Mouse (Mus musculus) c-Kit-negative CD71-positive TER-119-positive erythroid progenitor cells, embryonic 14.5 days (primary cell): ENCODE data around the gene Fam50b.

Source experiments
- DNase-seq: peaks from one replicate; pipeline ENCODE4 v3.0.0-alpha.2; 2013; ENCODE audit warnings: low read depth, low spot score

Gene Fam50b

DNA sequence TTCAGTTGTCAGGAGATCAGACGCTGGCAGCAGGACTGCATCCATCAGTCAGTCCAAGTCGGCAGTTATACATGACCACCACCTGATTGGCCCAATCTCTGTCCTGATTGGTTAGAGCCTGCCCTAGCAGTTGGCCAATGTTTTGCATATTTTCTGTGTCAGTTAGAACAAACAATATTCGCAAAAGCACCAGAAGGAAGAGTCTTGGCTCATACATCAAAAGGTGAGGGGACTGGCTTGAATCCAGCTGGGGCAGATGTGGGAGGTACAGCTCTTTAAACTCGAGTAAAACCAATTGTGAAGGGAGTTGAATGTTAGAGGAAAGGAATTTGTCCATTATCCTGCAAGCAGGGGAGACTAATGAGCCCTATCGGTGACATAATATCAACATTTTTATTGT lies at the start of gene Fam50b:
TSS of gene Fam50b (plus strand) at position 165 of the 400 bp plus-strand sequence.
- DNase-seq = no peak

DNA sequence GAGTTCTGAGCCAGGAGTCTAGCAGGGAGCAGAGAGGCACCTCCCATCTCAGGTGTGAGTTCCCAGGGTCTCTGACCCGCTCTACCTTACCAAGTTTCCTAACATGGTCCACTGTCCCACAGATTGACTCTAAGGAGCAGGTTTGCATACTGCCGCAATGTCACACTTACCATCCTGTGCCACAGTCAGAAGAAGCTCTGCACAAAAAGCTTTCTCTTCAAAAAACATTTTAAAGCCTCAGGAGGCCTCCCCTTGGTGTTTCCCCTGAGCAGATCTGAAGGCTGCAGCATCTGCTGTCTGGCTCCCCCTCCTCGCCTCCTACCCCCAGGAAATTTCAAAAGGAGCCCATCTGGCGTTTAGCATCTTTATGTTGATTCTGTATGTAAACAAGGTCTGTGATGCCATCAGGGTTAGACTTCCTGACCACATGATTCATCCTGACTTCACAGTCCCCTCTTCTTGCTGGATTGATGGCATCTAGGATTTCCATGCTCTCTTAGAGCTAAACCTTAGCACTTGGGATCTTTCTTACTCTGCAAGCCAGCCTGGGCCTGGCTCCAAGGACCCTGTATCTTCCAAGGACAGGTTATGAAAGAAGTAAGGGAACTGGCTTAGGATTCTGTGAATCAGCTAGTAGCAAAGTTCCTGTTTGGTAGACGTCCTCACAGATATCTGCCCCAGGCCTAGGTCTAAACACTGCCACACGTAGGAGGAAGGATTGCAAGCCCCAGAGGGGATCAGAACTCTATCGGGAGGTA lies 49.5 kb upstream of the Fam50b start:
- DNase-seq = no peak

DNA sequence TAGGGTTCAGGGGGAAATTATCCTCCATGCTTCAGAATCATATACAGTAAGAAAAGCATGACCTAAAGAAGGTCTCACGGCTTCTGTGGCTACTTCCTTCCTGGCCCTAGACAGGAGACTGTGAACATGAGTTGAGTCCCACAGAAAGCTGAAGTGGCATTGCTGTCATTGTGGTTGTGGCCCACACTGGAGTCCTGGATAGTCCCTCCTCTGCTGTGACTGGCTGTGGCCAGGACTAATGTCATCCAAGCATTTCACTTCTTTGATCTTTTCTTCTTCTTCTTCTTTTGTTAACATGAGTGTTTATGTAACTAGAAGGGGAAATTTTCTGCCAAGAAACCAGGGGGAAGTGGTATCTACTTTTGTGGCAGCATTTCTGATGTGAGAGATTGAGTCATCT lies 43.6 kb upstream of the Fam50b start:
- no peak for DNase-seq

DNA sequence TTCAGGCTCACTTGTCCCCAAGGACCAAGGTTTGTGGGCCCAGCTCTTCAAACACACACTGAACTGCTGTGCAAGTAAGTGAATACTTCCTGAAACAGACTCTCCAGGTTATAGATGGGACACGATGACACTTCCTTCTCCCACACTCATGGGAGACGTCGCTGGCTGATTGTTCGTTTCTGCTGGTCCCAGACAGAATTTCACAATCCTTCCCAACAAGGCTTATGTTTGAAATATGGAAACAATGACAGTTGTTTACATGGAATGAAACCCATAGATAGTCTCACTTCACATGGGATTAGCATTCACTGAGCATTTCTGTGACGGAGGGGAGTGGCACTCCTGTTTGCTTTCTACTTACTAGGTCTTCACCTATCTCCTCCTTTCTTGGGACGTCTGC lies 41.5 kb upstream of the Fam50b start:
- DNase-seq = no peak

DNA sequence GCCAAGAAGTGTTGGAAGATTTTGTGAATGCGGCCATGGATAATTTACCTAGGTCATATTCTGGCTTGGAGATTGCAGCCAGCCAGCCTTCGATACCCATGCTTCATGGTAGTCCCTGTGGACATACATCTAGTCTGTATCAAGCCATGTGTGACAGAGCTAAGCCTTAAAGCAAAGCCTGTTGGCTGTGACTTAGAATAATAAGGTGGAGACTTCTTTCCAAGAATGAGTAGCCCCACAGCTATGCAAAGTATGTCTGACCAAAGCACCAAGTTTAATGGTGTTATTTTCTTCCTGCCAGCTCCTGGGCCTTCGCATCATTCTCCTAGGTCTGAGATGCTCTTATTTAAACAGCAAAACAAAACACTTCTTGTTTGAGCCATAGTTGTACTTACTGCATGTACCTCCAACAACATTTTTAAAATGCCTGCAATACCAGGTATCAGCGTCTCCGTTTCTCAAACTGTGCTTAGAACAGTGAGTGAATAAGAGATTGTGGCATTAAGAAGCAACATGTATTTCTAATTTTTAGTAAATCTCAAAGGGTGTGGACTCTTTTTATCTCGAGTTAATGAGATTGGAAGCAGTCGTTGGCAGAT lies 37.8 kb upstream of the Fam50b start:
- DNase-seq = no peak

DNA sequence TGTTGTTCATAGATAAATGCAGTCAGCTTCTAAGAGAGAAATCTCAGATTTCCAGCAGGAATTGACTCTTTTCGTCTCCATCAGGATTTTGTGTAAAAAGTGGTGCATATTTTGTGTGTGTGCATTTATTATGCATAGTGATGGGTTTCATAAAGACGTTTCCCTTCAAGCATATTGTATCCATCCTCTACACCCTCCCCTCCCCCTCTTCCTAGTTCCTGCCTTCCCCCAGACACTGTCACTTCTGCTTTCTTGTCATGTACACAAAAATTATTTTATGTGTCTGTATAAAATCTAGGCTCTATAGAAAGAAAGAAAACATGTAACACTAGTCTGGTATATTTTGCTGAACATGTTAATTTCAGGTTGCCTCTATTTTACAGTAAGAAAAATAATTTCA lies 34.6 kb upstream of the Fam50b start:
- DNase-seq = no peak

DNA sequence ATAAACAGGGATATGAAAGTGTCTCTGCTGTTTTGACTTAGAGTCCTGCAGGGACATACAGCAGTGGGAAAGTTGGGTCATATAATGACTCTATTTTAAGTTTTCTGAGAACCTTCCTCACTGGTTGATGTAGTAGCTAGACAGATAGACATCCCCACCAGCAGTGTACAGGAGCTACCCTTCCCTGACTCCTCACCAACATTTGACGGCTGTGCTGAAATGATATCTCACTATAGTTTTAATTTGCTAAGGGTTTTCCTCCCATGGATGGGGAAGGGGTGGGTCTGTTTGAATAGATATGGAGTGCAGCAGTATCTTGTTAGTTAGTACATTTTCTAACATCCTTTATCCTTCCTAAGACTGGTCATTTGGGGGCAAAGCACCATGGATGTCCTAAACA lies 34.0 kb upstream of the Fam50b start:
- DNase-seq = no peak

DNA sequence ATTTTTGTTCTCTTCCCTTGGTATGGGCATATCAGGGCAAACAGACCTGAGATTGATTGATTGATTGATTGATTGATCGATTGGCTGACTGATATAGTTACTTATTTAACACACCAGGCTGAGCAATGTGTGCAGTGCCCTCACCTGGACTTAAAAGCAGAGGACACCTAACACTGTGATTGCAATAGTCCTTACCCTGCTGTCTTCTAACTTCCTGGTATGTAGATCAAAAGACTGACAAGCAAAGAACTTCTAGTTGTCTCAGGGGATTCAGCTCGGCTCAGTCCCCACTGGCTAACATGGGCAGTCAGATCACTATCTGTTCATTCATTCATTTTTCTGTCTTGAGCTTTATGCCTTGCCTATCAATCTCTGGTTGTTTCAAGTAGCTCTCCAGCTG lies 31.3 kb upstream of the Fam50b start:
- no peak for DNase-seq

DNA sequence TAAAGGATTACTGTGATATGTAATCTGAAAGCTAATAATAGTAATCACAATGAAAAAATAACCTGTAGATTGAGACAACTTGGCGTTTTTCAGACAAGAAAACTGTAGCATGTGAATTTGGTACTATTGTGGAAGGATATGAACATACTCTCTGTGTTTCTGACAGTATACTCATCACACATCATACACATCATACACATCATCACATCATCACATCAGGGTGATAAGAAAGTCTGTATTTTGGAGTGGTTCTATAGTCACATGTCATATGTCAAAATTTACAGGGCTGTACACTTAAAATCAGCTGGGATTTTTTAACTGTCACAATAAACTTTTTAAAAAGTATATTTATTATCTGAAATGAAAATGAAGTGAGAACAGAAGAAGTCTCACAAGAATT lies 30.9 kb upstream of the Fam50b start:
- no peak for DNase-seq

DNA sequence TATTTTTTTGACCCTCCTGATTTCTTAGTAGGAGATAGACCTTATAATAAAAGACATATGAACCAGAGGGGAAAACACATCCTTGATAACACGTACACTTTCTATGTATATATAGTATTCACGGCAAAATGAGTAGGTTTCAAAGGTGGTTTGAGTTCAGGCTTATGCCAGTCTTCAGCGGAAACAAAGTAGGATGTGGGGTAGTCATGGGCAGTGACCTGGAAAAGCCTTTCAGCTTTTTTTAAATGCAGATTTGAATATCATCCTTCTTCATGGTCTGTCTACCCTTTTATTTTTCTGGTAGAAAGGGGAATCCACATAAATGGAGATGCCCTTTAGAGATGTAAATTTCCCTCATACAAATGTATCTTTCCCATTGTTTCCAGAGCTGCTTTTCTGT lies 29.8 kb upstream of the Fam50b start:
- DNase-seq = no peak

DNA sequence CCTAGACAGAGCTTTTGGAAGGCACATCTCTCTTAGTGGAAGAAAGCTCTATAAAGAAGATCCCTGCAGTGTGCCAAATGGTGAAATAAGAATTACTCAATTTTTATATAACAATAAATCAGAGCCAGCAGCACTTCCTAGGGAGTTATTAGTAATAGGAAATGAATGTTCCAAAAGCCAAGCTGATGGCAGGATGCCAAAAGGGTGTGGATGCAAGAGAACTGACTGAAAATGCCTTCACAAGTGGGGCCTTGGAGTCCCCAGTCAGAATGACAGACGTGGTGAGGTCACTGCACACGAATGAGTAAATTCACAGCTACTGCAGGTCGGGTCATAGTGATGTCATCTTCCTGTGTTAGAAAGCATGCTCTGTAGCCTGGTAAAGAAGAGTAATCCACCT lies 25.7 kb upstream of the Fam50b start:
- no peak for DNase-seq

DNA sequence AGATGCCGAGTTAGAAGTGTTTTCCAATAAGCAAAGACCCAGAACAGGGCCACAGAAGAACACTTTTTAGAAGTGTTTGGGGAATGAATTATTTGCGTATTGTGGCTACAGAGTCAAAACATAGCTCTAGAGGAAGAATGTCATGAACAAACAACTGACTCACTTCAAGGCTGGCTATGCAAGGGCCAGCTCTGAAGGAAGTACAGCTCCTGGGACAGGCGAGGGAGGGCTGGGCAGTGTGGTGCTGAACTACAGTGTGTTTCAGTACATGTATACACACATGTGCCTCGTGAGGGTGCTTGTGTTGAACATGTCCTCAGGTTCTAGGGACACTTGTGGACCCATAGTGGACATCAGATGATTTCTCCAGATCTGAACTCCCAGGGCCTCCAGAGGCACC lies 25.1 kb upstream of the Fam50b start:
- DNase-seq = no peak

DNA sequence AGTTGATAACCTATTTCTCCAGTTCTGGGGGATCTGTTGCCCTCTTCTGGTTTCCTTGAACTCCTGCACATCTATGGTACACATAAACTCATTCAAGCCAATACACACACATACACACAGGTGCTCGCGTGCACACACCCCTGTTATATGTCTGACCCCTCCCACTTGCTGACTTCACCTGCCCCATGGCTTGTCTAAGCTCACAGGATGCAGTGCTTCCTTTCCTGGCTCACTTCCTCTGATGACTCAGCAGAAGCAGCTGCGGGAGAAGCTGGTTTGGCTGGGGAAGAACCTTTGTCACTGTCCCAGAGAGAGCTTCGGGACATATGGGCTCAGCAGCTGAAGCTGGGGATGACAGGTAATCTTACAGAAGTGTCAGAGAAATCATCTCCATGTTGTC lies 23.2 kb upstream of the Fam50b start:
- DNase-seq = no peak

DNA sequence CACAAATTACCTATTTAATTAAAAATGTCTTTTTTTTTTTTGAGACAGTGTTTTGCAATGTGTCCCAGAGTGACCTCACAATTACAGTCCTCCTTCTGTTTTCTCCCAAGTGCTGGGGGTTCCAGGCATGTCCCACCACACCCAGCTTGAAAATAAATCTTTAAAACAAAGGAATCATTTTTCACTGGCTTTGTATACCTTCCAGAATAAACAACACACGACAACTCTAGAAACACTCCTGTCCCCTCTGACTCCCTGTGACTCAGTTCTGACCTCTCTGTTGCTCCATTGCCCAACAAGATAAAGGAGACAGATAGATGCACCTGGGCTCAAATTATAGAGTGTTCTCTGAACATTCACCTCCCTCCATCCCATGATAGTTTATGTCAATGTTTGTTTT lies 21.8 kb upstream of the Fam50b start:
- no peak for DNase-seq

DNA sequence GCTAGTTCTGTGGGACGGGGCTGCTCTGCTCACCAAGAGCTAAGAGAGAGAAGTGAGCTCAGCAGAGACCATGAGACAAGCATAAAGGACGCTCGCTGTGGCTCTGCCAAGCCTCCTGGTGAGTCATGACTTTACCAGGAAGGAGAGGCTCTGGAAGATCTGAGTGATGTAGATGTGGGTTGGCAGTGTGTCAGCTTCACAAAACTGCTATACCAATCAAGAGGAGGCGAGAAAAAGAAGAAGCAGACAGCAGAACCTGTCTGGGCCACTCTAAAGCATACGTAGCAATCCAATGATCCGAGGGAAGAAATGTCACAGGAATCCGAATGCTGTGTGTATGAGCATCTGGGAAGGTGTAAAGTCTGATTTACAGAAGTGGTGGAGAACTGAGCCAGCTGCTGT lies 19.2 kb upstream of the Fam50b start:
- DNase-seq = no peak

DNA sequence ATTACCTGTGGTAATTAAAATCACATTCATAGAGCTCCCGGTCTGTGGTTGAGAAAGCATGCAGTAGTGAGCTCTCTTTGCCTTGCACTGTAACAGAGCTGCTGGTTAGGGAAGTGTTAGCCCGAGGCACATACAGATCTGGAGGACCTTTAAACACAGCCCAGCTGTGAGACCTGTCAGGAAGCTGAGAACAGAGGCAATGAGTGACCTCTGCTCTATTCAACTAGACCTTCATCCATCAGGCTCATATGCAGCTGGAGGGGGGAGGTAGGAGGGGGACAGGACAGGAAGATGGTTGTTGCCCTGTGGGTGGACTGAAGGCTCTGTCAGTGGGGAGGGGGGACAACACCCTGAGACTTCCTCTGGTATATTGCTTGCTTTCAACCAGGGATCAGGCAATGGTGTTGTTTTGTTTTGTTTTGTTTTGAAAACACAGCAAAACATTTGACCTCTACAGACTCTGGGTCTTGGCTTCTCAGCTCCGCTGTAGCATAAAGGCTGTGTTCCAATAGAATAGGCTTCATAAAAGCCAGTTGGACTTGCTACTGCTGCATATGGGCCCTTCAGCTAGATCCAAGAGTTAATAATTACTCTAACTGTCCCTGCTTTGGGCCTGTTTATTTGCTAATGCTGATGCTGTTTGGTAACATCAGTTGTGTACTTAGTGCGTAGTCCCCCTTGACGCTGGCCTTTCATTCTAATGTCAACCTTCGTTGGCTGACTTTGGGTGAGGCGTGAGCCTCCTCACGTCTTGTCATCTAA lies 9.6 kb upstream of the Fam50b start:
- no peak for DNase-seq

DNA sequence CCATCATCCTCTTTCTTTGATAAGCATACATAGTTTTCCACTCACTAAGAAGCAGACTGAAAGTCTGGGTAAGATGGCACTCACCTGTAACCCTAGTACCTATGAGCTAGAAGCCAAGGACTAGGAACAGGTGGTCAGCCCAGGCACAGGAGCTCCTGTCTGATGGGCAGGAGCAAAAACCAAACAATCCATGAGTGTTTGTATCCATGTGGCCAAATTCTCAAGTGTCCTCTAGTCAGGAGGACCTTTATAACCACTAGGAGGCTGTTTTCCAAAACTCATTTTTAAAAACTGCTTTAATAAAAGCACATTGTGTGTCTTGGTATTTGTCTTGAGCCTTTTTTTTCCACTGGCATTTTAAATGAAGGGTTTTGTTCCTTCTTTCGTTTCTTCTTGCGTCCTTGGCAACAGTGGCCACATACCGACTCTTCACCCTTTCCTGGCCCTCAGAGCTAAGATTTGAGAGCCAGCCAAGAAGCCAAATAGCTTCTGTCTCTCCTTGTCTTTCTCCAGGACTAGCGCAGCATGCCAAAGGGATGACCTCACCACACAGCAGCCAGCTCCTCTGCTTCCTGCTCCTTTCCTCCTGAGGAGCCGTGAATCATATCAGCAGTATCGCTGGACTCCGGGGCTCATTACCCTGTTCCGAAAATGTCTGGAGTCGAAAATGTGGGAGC lies 8.7 kb upstream of the Fam50b start:
- DNase-seq = no peak

DNA sequence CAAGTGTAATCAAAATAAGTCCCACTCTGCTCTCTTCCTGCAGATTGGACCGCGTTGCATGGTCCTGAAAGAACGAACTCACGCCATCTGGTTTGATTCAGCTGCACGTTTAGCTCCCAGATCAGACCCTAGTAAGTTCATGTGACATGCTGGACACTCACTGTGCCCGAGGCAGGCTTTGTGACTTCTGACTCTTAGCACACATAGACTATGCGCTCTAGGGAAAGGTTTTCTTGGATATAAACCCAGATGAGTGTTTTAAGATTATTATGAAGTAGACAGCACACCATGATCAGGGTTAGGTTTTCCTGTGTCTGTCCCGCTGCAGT lies 8.2 kb upstream of the Fam50b start:
- no peak for DNase-seq

DNA sequence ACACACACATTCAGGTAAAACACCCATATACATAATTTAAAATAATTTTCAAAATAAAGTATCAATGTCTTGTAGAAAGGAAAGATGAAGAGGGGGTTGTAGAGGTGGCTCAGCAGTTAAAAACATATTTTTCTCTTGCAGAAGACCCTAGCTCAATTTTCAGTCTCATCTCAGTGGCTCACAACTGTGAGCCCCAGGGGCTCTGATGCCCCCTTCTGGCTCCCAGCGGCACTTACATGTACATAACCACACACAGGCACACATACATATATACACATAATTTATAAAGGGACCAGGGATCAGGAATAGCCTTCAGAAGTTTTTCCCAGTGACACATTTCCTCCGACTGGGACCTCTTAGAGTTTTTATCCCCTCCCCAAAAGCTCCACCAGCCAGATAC lies 7.6 kb upstream of the Fam50b start:
- DNase-seq = no peak

DNA sequence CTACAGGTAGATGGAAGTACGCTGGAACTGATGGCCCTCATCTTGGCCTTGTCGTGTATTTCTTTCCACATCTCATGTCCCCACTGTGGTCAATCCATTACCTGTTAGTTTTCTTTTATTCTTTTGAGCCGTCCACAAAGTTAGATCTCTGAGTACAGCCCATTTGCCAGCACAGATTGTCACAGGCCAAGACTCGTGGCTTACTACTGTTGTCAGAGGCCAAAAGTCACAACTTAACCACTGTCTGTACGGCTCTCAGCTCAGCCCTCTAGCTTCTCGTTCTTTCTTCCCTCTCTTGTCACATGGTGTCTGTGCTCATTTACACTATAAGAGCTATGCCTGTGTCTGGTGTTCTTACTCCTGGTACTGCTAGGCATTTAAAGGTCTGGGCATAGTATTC lies 3.1 kb upstream of the Fam50b start:
- DNase-seq = no peak

DNA sequence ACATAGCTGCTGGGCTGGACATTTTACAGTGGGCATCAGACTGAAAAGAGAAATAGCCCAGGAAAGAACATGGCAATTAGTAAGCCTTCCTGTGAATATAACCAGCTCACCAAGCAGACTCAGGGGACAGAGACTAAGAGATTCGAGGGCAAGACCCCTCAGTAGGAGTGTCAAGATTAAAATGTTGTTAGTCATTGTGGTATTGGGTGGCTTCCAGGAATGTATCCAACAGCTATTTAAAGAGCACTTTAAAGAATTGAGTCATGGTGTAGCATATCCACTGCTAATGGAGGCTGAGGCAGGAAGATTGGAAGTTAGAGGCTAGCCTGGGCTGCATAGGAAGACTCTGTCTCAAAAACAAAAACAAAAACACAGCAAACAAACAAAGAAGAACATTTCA lies 870 bp upstream of the Fam50b start:
- DNase-seq = no peak

DNA sequence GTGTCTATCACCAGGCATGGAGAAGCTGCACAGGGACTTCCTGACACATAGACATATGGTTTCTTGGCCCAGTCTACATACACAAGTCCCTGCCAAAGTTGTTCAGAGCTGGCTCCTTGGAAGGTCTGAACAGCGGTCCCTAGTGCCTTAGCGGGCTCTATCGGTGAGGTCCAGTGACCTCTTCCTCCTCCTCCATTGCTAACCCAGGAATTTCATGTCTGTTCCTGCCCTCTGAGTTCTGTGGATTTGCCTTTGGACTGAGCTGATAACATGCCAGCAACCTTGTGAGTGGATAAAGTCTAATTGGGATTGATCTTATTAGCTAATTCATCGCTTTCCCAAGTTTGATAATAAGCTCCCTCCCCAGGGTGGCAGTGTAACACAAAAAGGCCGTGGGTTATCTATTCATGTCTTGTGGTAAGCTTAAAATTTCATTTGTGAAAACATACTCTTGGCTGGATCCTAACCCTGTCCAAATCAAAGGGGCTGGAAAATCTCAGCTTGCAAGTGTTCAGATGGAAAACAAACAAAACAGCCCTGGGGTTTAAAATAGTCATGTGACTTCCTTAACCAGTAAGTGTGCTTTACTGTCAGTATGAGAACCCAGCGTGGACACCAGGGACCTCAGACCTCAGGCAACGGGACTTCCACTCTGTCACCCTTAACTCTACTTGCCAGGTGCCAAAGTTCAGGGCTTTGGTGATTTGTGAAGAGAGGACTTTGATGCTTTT lies 3.5 kb downstream of the Fam50b start:
- no peak for DNase-seq
